Mouse (Mus musculus): ENCODE measurements at regions not wholly inside any gene's neighbourhood (a gene's known extent, or its start where the extent isn't known, plus 50 kb on each side); places are given as distances from the start of the nearest gene placed in this dataset.

- TF ChIP-seq CEBPB (IDR thresholded peaks at IDR 0.05; ENCODE audit: insufficient read depth, poor library complexity, severe bottlenecking) (no peak), POLR2A (IDR thresholded peaks at IDR 0.05; ENCODE audit: insufficient read length, low read depth) (no peak), POLR2AphosphoS2 (IDR thresholded peaks at IDR 0.05; ENCODE audit: insufficient read length, low read depth) (no peak), MYOD1 (IDR thresholded peaks at IDR 0.05; ENCODE audit: control insufficient read depth in 1 of 3, insufficient read length in 2 of 3, low read depth in 2 of 3) (no peak)
These were observed 113.9 kb upstream of the Il12b start for GRCm38 (mm10) chr11:44285961-44286360.
